Mouse (Mus musculus) kidney, embryonic 15.5 days (tissue): ENCODE results near the gene Grid1. TPM values are rescaled to one million over a fixed set of nuclear protein-coding genes. Genes with fewer than 3 reads are reported as not detected.

Experiments
- ATAC-seq: fragments of 200-750 bp; cut with Nextera tagmentation; replicated peaks from 2 replicates; pipeline ENCODE4 v1.8.0; 2017; ENCODE audit warnings: moderate TSS enrichment; ENCODE audit not compliant: low FRiP score
- H3K27ac ChIP-seq: fragments of 300-500 bp; sonication (generic); 2 replicates; pipeline ENCODE4 v1.5.1; 2015; ENCODE audit warnings: mild to moderate bottlenecking, inconsistent platforms
- H3K27me3 ChIP-seq: fragments of 300-500 bp; sonication (generic); 2 replicates; pipeline ENCODE4 v1.6.1; 2015; ENCODE audit warnings: inconsistent platforms
- H3K36me3 ChIP-seq: fragments of 300-500 bp; sonication (generic); 2 replicates; pipeline ENCODE4 v1.6.1; 2015; ENCODE audit warnings: inconsistent platforms
- H3K4me1 ChIP-seq: fragments of 300-500 bp; sonication (generic); 2 replicates; pipeline ENCODE4 v1.6.1; 2015; ENCODE audit warnings: inconsistent platforms
- H3K4me2 ChIP-seq: fragments of 300-500 bp; sonication (generic); 2 replicates; pipeline ENCODE4 v1.6.1; 2015; ENCODE audit warnings: moderate library complexity, mild to moderate bottlenecking, inconsistent platforms
- H3K4me3 ChIP-seq: fragments of 300-500 bp; sonication (generic); replicated peaks from 2 replicates; pipeline ENCODE4 v1.5.1; 2015; ENCODE audit warnings: mild to moderate bottlenecking, inconsistent platforms
- H3K9ac ChIP-seq: fragments of 300-500 bp; sonication (generic); 2 replicates; pipeline ENCODE4 v1.6.1; 2015; ENCODE audit warnings: mild to moderate bottlenecking, inconsistent platforms
- H3K9me3 ChIP-seq: fragments of 300-500 bp; sonication (generic); replicated peaks from 2 replicates; pipeline ENCODE4 v1.6.1; 2016; ENCODE audit warnings: inconsistent platforms
- WGBS: fragments of 180-500 bp; shearing (Covaris S2); methylation state at CpG from one replicate; pipeline ENCODE4 v1.1.7; 2015; ENCODE audit warnings: mixed read lengths; 5-methylcytosine and 5-hydroxymethylcytosine counted together
- polyA plus RNA-seq: library from polyadenylated mRNA; unstranded; fragments of >200 nt; fragmentation: Nextera tagmentation; extraction: Ambion mirVana; gene quantifications from 2 replicates; pipeline ENCODE4 v1.2.1, GENCODE M21; 2015

Gene Grid1
- polyA plus RNA-seq, 1 experiment from 2014 or later, result 0.81 TPM

- Histone ChIP-seq H3K9ac (no peak overlapping the region), H3K4me2 (no peak overlapping the region), H3K36me3 (no peaks in the 10 kb centered on the region), H3K27me3 (no peaks in the 10 kb centered on the region), H3K4me3 (no peak overlapping the region), H3K27ac (no peak overlapping the region), H3K9me3 (no peaks in the 10 kb centered on the region), H3K4me1 (no peaks in the 10 kb centered on the region)
- WGBS, result 82% methylated on average over 8 of the region's 8 CpGs
- no peak for ATAC-seq
Observed at GRCm38 (mm10) chr14:34930040-34930719, 110.3 kb downstream of the Grid1 start.

- Histone ChIP-seq H3K27me3 (peaks cover under 1% of the 10 kb centered on the region; the same call in 1 of the 2 replicates), H3K9ac (no peak overlapping the region)
- WGBS, result 42% methylated on average over 4 of the region's 4 CpGs
Observed at GRCm38 (mm10) chr14:34933197-34933596, 113.3 kb downstream of the Grid1 start.

GRCm38 (mm10) chr14:34936192-34936770 lies 116.4 kb downstream of the Grid1 start:
- Histone ChIP-seq H3K27me3 (peaks cover 3% of the 10 kb centered on the region; the same call in 1 of the 2 replicates), H3K27ac (no peak overlapping the region), H3K4me3 (peak overlapping the region; percentile 27; the same call in 1 of the 2 replicates), H3K9me3 (no peaks in the 10 kb centered on the region), H3K36me3 (no peaks in the 10 kb centered on the region), H3K4me2 (peak overlapping the region; percentile 57), H3K9ac (peak overlapping the region; percentile 23; the same call in 1 of the 2 replicates), H3K4me1 (peaks cover 8% of the 10 kb centered on the region)
- peak; percentile 64 for ATAC-seq
- 16% methylated on average over 13 of the region's 13 CpGs for WGBS

More at GRCm38 (mm10) chr14:34933197-34933596, 113.3 kb downstream of the Grid1 start:
- no peak for ATAC-seq
- Histone ChIP-seq H3K4me3 (no peak overlapping the region), H3K4me2 (no peak overlapping the region), H3K9me3 (no peaks in the 10 kb centered on the region), H3K4me1 (peaks cover 8% of the 10 kb centered on the region), H3K27ac (no peak overlapping the region), H3K36me3 (no peaks in the 10 kb centered on the region)

- Histone ChIP-seq H3K4me2 (no peak overlapping the region), H3K27me3 (no peaks in the 10 kb centered on the region), H3K9ac (no peak overlapping the region), H3K27ac (no peak overlapping the region), H3K4me3 (no peak overlapping the region), H3K9me3 (no peaks in the 10 kb centered on the region), H3K36me3 (no peaks in the 10 kb centered on the region), H3K4me1 (no peaks in the 10 kb centered on the region)
- 85% methylated on average over 14 of the region's 14 CpGs for WGBS
- no peak for ATAC-seq
Observed at GRCm38 (mm10) chr14:34944390-34944979, 124.6 kb downstream of the Grid1 start.

- no peak overlapping the region for H3K27ac ChIP-seq
- 81% methylated on average over 17 of the region's 17 CpGs for WGBS
- no peak overlapping the region for H3K9ac ChIP-seq
- H3K9me3 ChIP-seq, result no peaks in the 10 kb centered on the region
- no peaks in the 10 kb centered on the region for H3K27me3 ChIP-seq
- no peak overlapping the region for H3K4me3 ChIP-seq
- no peaks in the 10 kb centered on the region for H3K36me3 ChIP-seq
- H3K4me2 ChIP-seq, result no peak overlapping the region
- no peaks in the 10 kb centered on the region for H3K4me1 ChIP-seq
- 0 out of 2 replicates have a peak, but pooled peaks have one; percentile 15 for ATAC-seq
Observed at GRCm38 (mm10) chr14:34945471-34946313, 125.8 kb downstream of the Grid1 start.

- no peak overlapping the region for H3K4me3 ChIP-seq
- ATAC-seq, result no peak
- H3K27me3 ChIP-seq, result no peaks in the 10 kb centered on the region
- no peaks in the 10 kb centered on the region for H3K9me3 ChIP-seq
- no peak overlapping the region for H3K4me2 ChIP-seq
- H3K4me1 ChIP-seq, result no peaks in the 10 kb centered on the region
- no peak overlapping the region for H3K27ac ChIP-seq
- WGBS, result 56% methylated on average over 2 of the region's 2 CpGs
- no peak overlapping the region for H3K9ac ChIP-seq
- no peaks in the 10 kb centered on the region for H3K36me3 ChIP-seq
Observed at GRCm38 (mm10) chr14:34946314-34946583, 126.3 kb downstream of the Grid1 start.

- H3K9me3 ChIP-seq, result no peaks in the 10 kb centered on the region
- no peak overlapping the region for H3K27ac ChIP-seq
- no peak overlapping the region for H3K4me2 ChIP-seq
- H3K4me1 ChIP-seq, result no peaks in the 10 kb centered on the region
- no peak overlapping the region for H3K4me3 ChIP-seq
- no peaks in the 10 kb centered on the region for H3K36me3 ChIP-seq
- no peak overlapping the region for H3K9ac ChIP-seq
- 78% methylated on average over 6 of the region's 6 CpGs for WGBS
- no peaks in the 10 kb centered on the region for H3K27me3 ChIP-seq
- ATAC-seq, result no peak
Observed at GRCm38 (mm10) chr14:34948249-34948648, 128.3 kb downstream of the Grid1 start.

- Histone ChIP-seq H3K4me1 (no peaks in the 10 kb centered on the region), H3K27ac (no peak overlapping the region), H3K4me3 (no peak overlapping the region), H3K4me2 (no peak overlapping the region), H3K9ac (no peak overlapping the region), H3K27me3 (no peaks in the 10 kb centered on the region), H3K36me3 (no peaks in the 10 kb centered on the region), H3K9me3 (no peaks in the 10 kb centered on the region)
- WGBS, result 61% methylated on average over 3 of the region's 3 CpGs
- no peak for ATAC-seq
Observed at GRCm38 (mm10) chr14:34952311-34952710, 132.4 kb downstream of the Grid1 start.

- Histone ChIP-seq H3K9me3 (no peaks in the 10 kb centered on the region), H3K36me3 (no peaks in the 10 kb centered on the region), H3K4me3 (no peak overlapping the region), H3K27me3 (no peaks in the 10 kb centered on the region), H3K9ac (no peak overlapping the region), H3K4me1 (no peaks in the 10 kb centered on the region), H3K27ac (no peak overlapping the region), H3K4me2 (no peak overlapping the region)
- 88% methylated on average over 9 of the region's 9 CpGs for WGBS
- ATAC-seq, result no peak
Observed at GRCm38 (mm10) chr14:34953566-34953965, 133.7 kb downstream of the Grid1 start.

- ATAC-seq, result no peak
- no peaks in the 10 kb centered on the region for H3K27me3 ChIP-seq
- no peak overlapping the region for H3K4me2 ChIP-seq
- no peaks in the 10 kb centered on the region for H3K4me1 ChIP-seq
- WGBS, result 93% methylated on average over 1 of the region's 1 CpGs
- no peak overlapping the region for H3K27ac ChIP-seq
- no peak overlapping the region for H3K9ac ChIP-seq
- H3K4me3 ChIP-seq, result no peak overlapping the region
- H3K9me3 ChIP-seq, result no peaks in the 10 kb centered on the region
- no peaks in the 10 kb centered on the region for H3K36me3 ChIP-seq
Observed at GRCm38 (mm10) chr14:34955689-34956088, 135.8 kb downstream of the Grid1 start.

- ATAC-seq, result no peak
- no peak overlapping the region for H3K27ac ChIP-seq
Observed at GRCm38 (mm10) chr14:34960227-34960626, 140.3 kb downstream of the Grid1 start.

GRCm38 (mm10) chr14:34963616-34964168 lies 143.8 kb downstream of the Grid1 start:
- no peak overlapping the region for H3K4me3 ChIP-seq
- H3K4me1 ChIP-seq, result no peaks in the 10 kb centered on the region
- no peaks in the 10 kb centered on the region for H3K27me3 ChIP-seq
- no peak overlapping the region for H3K4me2 ChIP-seq
- H3K27ac ChIP-seq, result no peak overlapping the region
- H3K36me3 ChIP-seq, result no peaks in the 10 kb centered on the region
- WGBS, result 80% methylated on average over 4 of the region's 4 CpGs
- H3K9ac ChIP-seq, result no peak overlapping the region
- ATAC-seq, result no peak
- no peaks in the 10 kb centered on the region for H3K9me3 ChIP-seq

More at GRCm38 (mm10) chr14:34960227-34960626, 140.3 kb downstream of the Grid1 start:
- H3K4me3 ChIP-seq, result no peak overlapping the region
- H3K4me1 ChIP-seq, result no peaks in the 10 kb centered on the region
- no peak overlapping the region for H3K9ac ChIP-seq
- no peaks in the 10 kb centered on the region for H3K9me3 ChIP-seq
- no peaks in the 10 kb centered on the region for H3K36me3 ChIP-seq
- WGBS, result 66% methylated on average over 6 of the region's 6 CpGs
- H3K4me2 ChIP-seq, result no peak overlapping the region
- no peaks in the 10 kb centered on the region for H3K27me3 ChIP-seq
